Mouse (Mus musculus): ENCODE measurements at regions not wholly inside any gene's neighbourhood (a gene's known extent, or its start where the extent isn't known, plus 50 kb on each side); places are given as distances from the start of the nearest gene placed in this dataset.

GRCm38 (mm10) chr6:100500741-100501140, 170.2 kb downstream of the Shq1 start:
- no peak overlapping the region for H3K27ac ChIP-seq
- peaks cover 5% of the 10 kb centered on the region; the same call in 1 of the 2 replicates for H3K27me3 ChIP-seq (ENCODE audit: insufficient read depth, low read length)
- peaks cover 12% of the 10 kb centered on the region for H3K4me1 ChIP-seq (ENCODE audit: insufficient read depth, low read length)
- no peak overlapping the region for H3K4me3 ChIP-seq (ENCODE audit: low read length)
- no peak overlapping the region for H3K9ac ChIP-seq (replicated peaks; ENCODE audit: low read length)
- no peaks in the 10 kb centered on the region for H3K9me3 ChIP-seq (ENCODE audit: low read length)
- no peak for DNase-seq (ENCODE audit: low spot score)
- H3K4me2 ChIP-seq (ENCODE audit: low read depth, low read length): no peak overlapping the region
- WGBS: 42% methylated on average over 2 of the region's 2 CpGs
- TF ChIP-seq CTCF (IDR thresholded peaks at IDR 0.05; ENCODE audit: low read depth): no peak
- ATAC-seq: no peak
- no peaks in the 10 kb centered on the region for H3K36me3 ChIP-seq (ENCODE audit: insufficient read depth, low read length)

- 66% methylated on average over 8 of the region's 8 CpGs for WGBS
Observed at GRCm38 (mm10) chr6:100500060-100500459, 170.9 kb downstream of the Shq1 start.

GRCm38 (mm10) chr6:100498861-100499271, 172.1 kb downstream of the Shq1 start:
- Histone ChIP-seq H3K9ac (replicated peaks; ENCODE audit: low read length) (no peak overlapping the region), H3K27ac (no peak overlapping the region), H3K27me3 (ENCODE audit: insufficient read depth, low read length) (peaks cover 5% of the 10 kb centered on the region; the same call in 1 of the 2 replicates), H3K4me1 (ENCODE audit: insufficient read depth, low read length) (peaks cover 12% of the 10 kb centered on the region), H3K4me2 (ENCODE audit: low read depth, low read length) (no peak overlapping the region), H3K36me3 (ENCODE audit: insufficient read depth, low read length) (no peaks in the 10 kb centered on the region), H3K9me3 (ENCODE audit: low read length) (no peaks in the 10 kb centered on the region), H3K4me3 (ENCODE audit: low read length) (no peak overlapping the region)
- no peak for TF ChIP-seq CTCF (IDR thresholded peaks at IDR 0.05; ENCODE audit: low read depth)
- WGBS: 29% methylated on average over 4 of the region's 4 CpGs
- DNase-seq (ENCODE audit: low spot score): peak; percentile 26
- ATAC-seq: no peak

More at GRCm38 (mm10) chr6:100500060-100500459, 170.9 kb downstream of the Shq1 start:
- Histone ChIP-seq H3K9me3 (ENCODE audit: low read length) (no peaks in the 10 kb centered on the region), H3K27me3 (ENCODE audit: insufficient read depth, low read length) (peaks cover 5% of the 10 kb centered on the region; the same call in 1 of the 2 replicates), H3K9ac (replicated peaks; ENCODE audit: low read length) (no peak overlapping the region), H3K4me1 (ENCODE audit: insufficient read depth, low read length) (peaks cover 12% of the 10 kb centered on the region), H3K4me3 (ENCODE audit: low read length) (no peak overlapping the region), H3K27ac (no peak overlapping the region), H3K4me2 (ENCODE audit: low read depth, low read length) (no peak overlapping the region), H3K36me3 (ENCODE audit: insufficient read depth, low read length) (no peaks in the 10 kb centered on the region)
- ATAC-seq (no peak), DNase-seq (ENCODE audit: low spot score) (no peak)
- no peak for TF ChIP-seq CTCF (IDR thresholded peaks at IDR 0.05; ENCODE audit: low read depth)

GRCm38 (mm10) chr6:100498126-100498525, 172.8 kb downstream of the Shq1 start:
- ATAC-seq (no peak), DNase-seq (ENCODE audit: low spot score) (no peak)
- WGBS: 46% methylated on average over 2 of the region's 2 CpGs
- H3K4me1 ChIP-seq (ENCODE audit: insufficient read depth, low read length): peaks cover 12% of the 10 kb centered on the region
- TF ChIP-seq CTCF (IDR thresholded peaks at IDR 0.05; ENCODE audit: low read depth): no peak
- H3K4me2 ChIP-seq (ENCODE audit: low read depth, low read length): no peak overlapping the region
- no peaks in the 10 kb centered on the region for H3K9me3 ChIP-seq (ENCODE audit: low read length)
- H3K27me3 ChIP-seq (ENCODE audit: insufficient read depth, low read length): peaks cover 5% of the 10 kb centered on the region; the same call in 1 of the 2 replicates
- no peaks in the 10 kb centered on the region for H3K36me3 ChIP-seq (ENCODE audit: insufficient read depth, low read length)
- no peak overlapping the region for H3K27ac ChIP-seq
- H3K4me3 ChIP-seq (ENCODE audit: low read length): no peak overlapping the region
- H3K9ac ChIP-seq (replicated peaks; ENCODE audit: low read length): no peak overlapping the region

GRCm38 (mm10) chr6:100496135-100496534, 174.8 kb downstream of the Shq1 start:
- no peaks in the 10 kb centered on the region for H3K36me3 ChIP-seq (ENCODE audit: insufficient read depth, low read length)
- H3K27ac ChIP-seq: no peak overlapping the region
- no peak overlapping the region for H3K4me3 ChIP-seq (ENCODE audit: low read length)
- H3K4me2 ChIP-seq (ENCODE audit: low read depth, low read length): no peak overlapping the region
- TF ChIP-seq CTCF (IDR thresholded peaks at IDR 0.05; ENCODE audit: low read depth): no peak
- no peaks in the 10 kb centered on the region for H3K9me3 ChIP-seq (ENCODE audit: low read length)
- ATAC-seq (no peak), DNase-seq (ENCODE audit: low spot score) (no peak)
- H3K9ac ChIP-seq (replicated peaks; ENCODE audit: low read length): no peak overlapping the region
- peaks cover 5% of the 10 kb centered on the region; the same call in 1 of the 2 replicates for H3K27me3 ChIP-seq (ENCODE audit: insufficient read depth, low read length)
- no peaks in the 10 kb centered on the region for H3K4me1 ChIP-seq (ENCODE audit: insufficient read depth, low read length)

GRCm38 (mm10) chr6:100495131-100495530, 175.8 kb downstream of the Shq1 start:
- DNase-seq (ENCODE audit: low spot score): peak; percentile 68
- no peaks in the 10 kb centered on the region for H3K4me1 ChIP-seq (ENCODE audit: insufficient read depth, low read length)
- no peak overlapping the region for H3K9ac ChIP-seq (replicated peaks; ENCODE audit: low read length)
- H3K9me3 ChIP-seq (ENCODE audit: low read length): no peaks in the 10 kb centered on the region
- no peak for TF ChIP-seq CTCF (IDR thresholded peaks at IDR 0.05; ENCODE audit: low read depth)
- no peak overlapping the region; the same call in 1 of the 2 replicates for H3K4me2 ChIP-seq (ENCODE audit: low read depth, low read length)
- no peak overlapping the region for H3K4me3 ChIP-seq (ENCODE audit: low read length)
- 34% methylated on average over 12 of the region's 12 CpGs for WGBS
- H3K36me3 ChIP-seq (ENCODE audit: insufficient read depth, low read length): no peaks in the 10 kb centered on the region
- H3K27ac ChIP-seq: no peak overlapping the region
- H3K27me3 ChIP-seq (ENCODE audit: insufficient read depth, low read length): no peaks in the 10 kb centered on the region
- 0 out of 2 replicates have a peak, but pooled peaks have one; percentile 31 for ATAC-seq

- no peaks in the 10 kb centered on the region for H3K36me3 ChIP-seq (ENCODE audit: insufficient read depth, low read length)
- H3K27me3 ChIP-seq (ENCODE audit: insufficient read depth, low read length): no peaks in the 10 kb centered on the region
- no peak overlapping the region for H3K4me2 ChIP-seq (ENCODE audit: low read depth, low read length)
- H3K27ac ChIP-seq: no peak overlapping the region
- H3K9ac ChIP-seq (replicated peaks; ENCODE audit: low read length): no peak overlapping the region
- 79% methylated on average over 1 of the region's 1 CpGs for WGBS
- ATAC-seq (no peak), DNase-seq (ENCODE audit: low spot score) (no peak)
- H3K4me1 ChIP-seq (ENCODE audit: insufficient read depth, low read length): no peaks in the 10 kb centered on the region
- no peak for TF ChIP-seq CTCF (IDR thresholded peaks at IDR 0.05; ENCODE audit: low read depth)
- H3K4me3 ChIP-seq (ENCODE audit: low read length): no peak overlapping the region
- no peaks in the 10 kb centered on the region for H3K9me3 ChIP-seq (ENCODE audit: low read length)
Observed at GRCm38 (mm10) chr6:100493558-100493957, 177.4 kb downstream of the Shq1 start.
